Mouse (Mus musculus): Measurements from ENCODE around the gene Dgkg.

GRCm38 (mm10) chr16:22471728-22472127, 185.3 kb downstream of the Dgkg start:
- TF ChIP-seq POLR2A (IDR thresholded peaks at IDR 0.05; ENCODE audit: borderline replicate concordance, extremely low read depth, low read depth, low read length) (no peak), CTCF (IDR thresholded peaks at IDR 0.05; ENCODE audit: insufficient read depth, low read length) (no peak)

Data from lung, adult 2 months (tissue).